Mouse (Mus musculus): Measurements from ENCODE around the gene Irx4. TPM values are rescaled to one million over a fixed set of nuclear protein-coding genes. Genes with fewer than 3 reads are reported as not detected.

Irx4 gene
- polyA plus RNA-seq, 1 experiment from 2014 or later, result 39.4 TPM

DNA sequence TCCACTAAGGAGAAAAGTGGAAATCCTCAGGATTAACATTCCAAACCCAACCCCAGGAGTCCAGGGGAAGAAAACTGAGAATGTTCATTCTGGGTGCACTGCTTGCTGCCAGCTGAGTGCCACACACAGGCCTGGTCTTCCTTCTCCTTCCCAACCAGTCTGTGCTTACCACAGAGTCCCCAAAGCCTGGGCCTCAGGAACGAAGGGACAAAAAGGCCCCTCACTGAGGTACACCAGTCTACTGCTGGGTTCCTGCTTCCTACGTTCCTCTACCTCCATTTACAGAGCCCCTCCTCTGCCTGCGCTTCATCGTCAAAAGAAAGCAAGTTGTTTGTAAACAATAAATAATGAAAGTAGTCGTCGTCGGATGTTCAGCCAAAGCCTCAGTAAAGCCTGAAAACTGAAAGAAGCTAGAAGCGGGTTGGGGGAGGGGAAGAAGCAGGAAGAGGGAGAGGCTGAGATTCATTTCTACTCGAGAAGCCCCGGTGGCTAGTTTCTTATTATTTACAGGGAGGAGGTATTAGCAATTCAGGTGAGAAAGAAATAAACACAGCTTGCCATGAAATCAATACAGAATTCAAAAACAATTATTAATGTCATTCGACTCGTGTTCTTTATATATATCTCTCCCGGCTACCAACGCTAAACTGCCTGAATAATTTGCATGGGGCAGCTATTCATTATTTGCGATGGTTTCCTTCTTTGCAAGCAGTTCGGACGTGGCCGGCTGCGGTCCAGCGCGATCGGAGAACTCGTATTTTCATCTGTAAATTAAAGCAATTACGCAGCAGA, 2.3 kb downstream of the Irx4 start:
- Histone ChIP-seq H3K9me3 (no peaks in the 10 kb centered on the region), H3K27ac (peak overlapping the region; percentile 93), H3K36me3 (peaks cover 15% of the 10 kb centered on the region), H3K4me1 (peaks cover 68% of the 10 kb centered on the region), H3K27me3 (ENCODE audit: insufficient read depth, poor library complexity, severe bottlenecking) (peaks cover 100% of the 10 kb centered on the region), H3K4me3 (peak overlapping the region; percentile 73)
- 2% methylated on average over 24 of the region's 24 CpGs for WGBS
- DNase-seq (ENCODE audit: low spot score), result no peak

DNA sequence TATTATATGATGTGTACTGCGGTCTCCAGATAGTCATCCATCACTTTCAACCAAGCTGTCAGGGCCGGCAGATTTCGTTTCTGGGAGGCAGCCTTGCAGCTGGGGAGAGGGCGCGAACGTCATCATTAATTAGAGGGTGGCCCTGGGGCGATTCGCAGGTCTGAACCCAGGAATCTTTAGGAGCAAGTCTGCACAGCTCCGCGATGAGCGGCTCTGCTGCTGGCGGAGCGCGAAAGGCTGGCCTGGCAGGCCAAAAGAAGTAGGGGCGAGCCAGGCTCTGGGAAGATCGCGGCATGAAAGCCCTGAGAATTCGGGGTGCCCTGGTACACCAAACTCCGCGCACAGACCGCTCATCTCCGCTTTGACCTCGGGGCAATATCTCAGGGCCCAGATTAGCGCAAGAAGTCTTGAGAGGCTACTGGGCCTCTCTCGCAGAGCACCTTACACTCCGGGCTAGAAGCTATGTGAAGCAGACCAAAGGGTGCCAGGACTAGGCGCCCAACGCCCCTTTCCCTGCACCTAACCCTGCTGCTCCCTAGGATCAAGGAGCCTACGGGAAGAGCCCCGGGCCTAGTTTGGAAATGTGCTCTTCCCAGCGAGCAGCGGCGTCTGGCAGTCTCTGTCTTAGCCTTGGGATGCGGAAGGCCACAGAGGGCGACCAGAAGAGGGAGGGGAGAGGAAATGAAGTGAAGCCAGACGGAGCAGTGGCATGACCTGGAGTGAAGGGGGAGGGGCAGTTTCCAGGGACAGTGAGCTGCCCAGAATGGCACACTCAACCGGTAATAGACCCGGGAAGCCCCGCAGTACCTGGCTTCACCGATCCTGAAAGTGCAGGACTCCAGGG, 3.1 kb downstream of the Irx4 start:
- Histone ChIP-seq H3K36me3 (peaks cover 20% of the 10 kb centered on the region), H3K27me3 (ENCODE audit: insufficient read depth, poor library complexity, severe bottlenecking) (peaks cover 100% of the 10 kb centered on the region), H3K27ac (peak overlapping the region; percentile 93), H3K4me1 (peaks cover 68% of the 10 kb centered on the region), H3K4me3 (peak overlapping the region; percentile 73), H3K9me3 (no peaks in the 10 kb centered on the region)
- WGBS, result under 1% methylated on average over 40 of the region's 40 CpGs
- DNase-seq (ENCODE audit: low spot score), result peak; percentile 84

DNA sequence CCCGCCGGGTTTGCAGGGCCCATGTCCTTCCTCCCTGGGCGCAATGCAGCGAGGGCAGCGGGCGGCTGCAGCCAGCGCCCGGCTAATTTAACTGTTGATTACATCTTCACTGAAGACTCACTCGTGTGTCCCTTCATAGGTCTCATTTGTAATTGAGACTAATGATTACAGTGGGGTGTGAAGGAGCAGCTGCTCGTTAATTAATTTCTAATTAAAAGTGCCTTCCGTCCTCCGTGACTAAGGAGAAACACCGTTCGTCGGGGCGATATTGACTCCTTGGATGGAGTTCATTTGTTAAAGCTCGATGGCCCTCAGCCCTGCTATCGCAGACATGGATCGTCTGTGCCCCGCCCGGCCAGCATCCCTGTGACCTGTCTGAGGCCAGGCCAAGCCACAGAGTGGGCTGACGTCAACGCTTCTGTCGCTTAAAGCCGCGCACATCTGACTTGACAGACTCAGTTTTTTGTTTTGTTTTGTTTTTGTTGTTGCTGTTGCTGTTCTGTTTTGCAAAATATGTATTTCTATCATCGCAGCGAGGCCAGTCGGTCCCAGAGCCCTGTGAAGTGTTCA, 4.0 kb downstream of the Irx4 start:
- 3% methylated on average over 29 of the region's 29 CpGs for WGBS
- Histone ChIP-seq H3K4me3 (peak overlapping the region; percentile 73), H3K36me3 (peaks cover 23% of the 10 kb centered on the region), H3K9me3 (no peaks in the 10 kb centered on the region), H3K27me3 (ENCODE audit: insufficient read depth, poor library complexity, severe bottlenecking) (peaks cover 100% of the 10 kb centered on the region), H3K27ac (peak overlapping the region; percentile 93), H3K4me1 (peaks cover 69% of the 10 kb centered on the region)
- no peak for DNase-seq (ENCODE audit: low spot score)

DNA sequence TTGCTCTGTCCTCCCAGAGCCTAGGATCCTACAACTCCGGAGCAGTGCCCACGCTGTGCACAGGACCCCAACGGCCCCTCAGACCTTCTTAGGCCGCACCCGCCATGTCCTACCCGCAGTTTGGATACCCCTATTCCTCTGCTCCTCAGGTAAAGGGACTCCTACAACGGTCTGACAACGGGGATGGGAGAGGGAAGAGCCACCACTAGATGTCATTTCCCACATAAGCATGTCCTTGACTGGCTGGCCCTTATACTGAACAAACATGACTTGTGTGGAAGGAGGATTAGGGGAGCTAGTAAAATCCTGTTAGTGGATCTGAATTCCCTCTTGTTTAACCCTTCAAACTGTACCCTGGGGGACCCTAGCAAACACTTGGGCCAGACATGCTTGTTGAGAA, 4.6 kb downstream of the Irx4 start:
- WGBS, result 11% methylated on average over 8 of the region's 8 CpGs

DNA sequence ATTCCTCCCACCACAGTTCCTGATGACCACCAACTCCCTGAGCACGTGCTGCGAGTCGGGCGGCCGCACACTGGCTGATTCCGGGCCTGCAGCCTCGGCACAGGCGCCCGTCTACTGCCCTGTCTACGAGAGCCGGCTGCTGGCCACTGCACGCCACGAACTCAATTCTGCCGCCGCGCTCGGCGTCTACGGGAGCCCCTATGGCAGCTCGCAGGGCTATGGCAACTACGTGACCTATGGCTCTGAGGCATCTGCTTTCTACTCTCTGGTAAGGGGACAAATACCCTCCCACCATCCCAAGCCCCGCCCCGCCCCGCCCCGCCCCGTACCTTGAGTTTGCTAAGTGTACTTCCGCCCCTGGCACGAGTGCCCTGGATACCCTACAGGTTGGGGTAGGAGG, 5.2 kb downstream of the Irx4 start:
- Histone ChIP-seq H3K27me3 (ENCODE audit: insufficient read depth, poor library complexity, severe bottlenecking) (peaks cover 100% of the 10 kb centered on the region), H3K9me3 (no peaks in the 10 kb centered on the region), H3K4me3 (peak overlapping the region; percentile 73), H3K36me3 (peaks cover 25% of the 10 kb centered on the region), H3K27ac (peak overlapping the region; percentile 93), H3K4me1 (peaks cover 71% of the 10 kb centered on the region)
- DNase-seq (ENCODE audit: low spot score), result no peak
- 2% methylated on average over 28 of the region's 28 CpGs for WGBS

More for the DNA sequence above, 4.6 kb downstream of the Irx4 start:
- H3K4me3 ChIP-seq, result peak overlapping the region; percentile 73
- H3K36me3 ChIP-seq, result peaks cover 24% of the 10 kb centered on the region
- no peaks in the 10 kb centered on the region for H3K9me3 ChIP-seq
- peaks cover 69% of the 10 kb centered on the region for H3K4me1 ChIP-seq
- no peak for DNase-seq (ENCODE audit: low spot score)
- H3K27ac ChIP-seq, result peak overlapping the region; percentile 93
- peaks cover 100% of the 10 kb centered on the region for H3K27me3 ChIP-seq (ENCODE audit: insufficient read depth, poor library complexity, severe bottlenecking)

DNA sequence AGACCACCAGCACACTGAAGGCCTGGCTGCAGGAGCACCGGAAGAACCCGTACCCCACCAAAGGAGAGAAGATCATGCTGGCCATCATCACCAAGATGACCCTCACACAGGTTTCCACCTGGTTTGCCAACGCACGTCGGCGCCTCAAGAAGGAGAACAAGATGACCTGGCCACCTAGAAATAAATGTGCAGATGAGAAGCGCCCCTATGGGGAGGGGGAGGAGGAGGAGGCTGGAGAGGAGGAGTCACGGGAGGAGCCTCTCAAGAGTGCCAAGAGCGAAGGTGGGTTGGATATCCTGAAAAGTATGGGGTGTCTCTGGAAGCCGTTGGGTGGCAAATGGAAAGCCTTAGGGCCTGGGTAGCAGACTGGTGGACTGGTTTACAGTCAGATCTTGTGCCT, 7.3 kb downstream of the Irx4 start:
- Histone ChIP-seq H3K4me1 (peaks cover 86% of the 10 kb centered on the region), H3K27ac (peak overlapping the region; percentile 82; the same call in 1 of the 2 replicates), H3K4me3 (peak overlapping the region; percentile 41), H3K36me3 (peaks cover 25% of the 10 kb centered on the region), H3K27me3 (ENCODE audit: insufficient read depth, poor library complexity, severe bottlenecking) (peaks cover 99% of the 10 kb centered on the region), H3K9me3 (no peaks in the 10 kb centered on the region)
- WGBS, result 14% methylated on average over 10 of the region's 10 CpGs
- DNase-seq (ENCODE audit: low spot score), result no peak

DNA sequence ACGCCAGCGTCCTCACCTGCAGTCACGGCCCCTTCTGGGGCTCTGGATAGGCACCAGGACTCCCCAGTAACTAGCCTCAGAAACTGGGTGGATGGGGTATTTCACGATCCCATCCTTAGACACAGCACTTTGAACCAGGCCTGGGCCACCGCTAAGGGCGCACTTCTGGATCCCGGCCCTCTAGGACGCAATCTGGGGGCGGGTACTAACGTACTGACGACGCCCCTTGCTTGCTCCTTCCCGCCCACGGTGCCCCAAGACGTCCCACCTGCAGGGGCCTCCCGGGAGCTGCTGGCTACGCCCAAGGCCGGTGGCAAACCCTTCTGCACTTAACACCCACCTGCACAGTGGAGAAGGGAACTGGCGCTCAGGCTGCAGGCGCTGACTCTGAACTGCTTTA, 8.4 kb downstream of the Irx4 start:
- Histone ChIP-seq H3K27ac (peak overlapping the region; percentile 82), H3K36me3 (peaks cover 25% of the 10 kb centered on the region), H3K9me3 (no peaks in the 10 kb centered on the region), H3K27me3 (ENCODE audit: insufficient read depth, poor library complexity, severe bottlenecking) (peaks cover 99% of the 10 kb centered on the region), H3K4me1 (peaks cover 91% of the 10 kb centered on the region), H3K4me3 (peak overlapping the region; percentile 42)
- DNase-seq (ENCODE audit: low spot score), result no peak
- 3% methylated on average over 20 of the region's 20 CpGs for WGBS

DNA sequence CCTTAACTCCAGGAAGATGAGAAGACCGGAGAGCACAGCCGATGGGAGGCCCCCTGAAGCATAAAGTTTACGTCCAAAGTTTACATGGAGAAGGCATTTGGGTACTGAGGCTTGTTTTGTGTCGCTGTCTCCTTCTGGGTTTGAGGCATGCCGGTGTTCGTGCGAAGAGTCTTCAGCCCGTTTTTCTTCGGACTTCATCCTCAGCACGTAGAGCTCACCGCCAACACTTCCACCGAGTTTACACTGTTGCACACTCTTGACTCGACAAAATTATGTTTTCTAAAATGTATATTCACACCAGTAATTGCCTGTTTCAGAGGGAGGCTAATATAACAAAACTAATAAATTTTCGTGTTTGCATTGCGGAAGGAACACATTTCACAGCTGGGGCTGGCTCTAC, 9.0 kb downstream of the Irx4 start:
- Histone ChIP-seq H3K36me3 (peaks cover 25% of the 10 kb centered on the region), H3K4me1 (peaks cover 92% of the 10 kb centered on the region), H3K9me3 (no peaks in the 10 kb centered on the region), H3K27me3 (ENCODE audit: insufficient read depth, poor library complexity, severe bottlenecking) (peaks cover 99% of the 10 kb centered on the region), H3K4me3 (no peak overlapping the region), H3K27ac (peak overlapping the region; percentile 82)
- DNase-seq (ENCODE audit: low spot score), result no peak
- WGBS, result 25% methylated on average over 15 of the region's 15 CpGs

DNA sequence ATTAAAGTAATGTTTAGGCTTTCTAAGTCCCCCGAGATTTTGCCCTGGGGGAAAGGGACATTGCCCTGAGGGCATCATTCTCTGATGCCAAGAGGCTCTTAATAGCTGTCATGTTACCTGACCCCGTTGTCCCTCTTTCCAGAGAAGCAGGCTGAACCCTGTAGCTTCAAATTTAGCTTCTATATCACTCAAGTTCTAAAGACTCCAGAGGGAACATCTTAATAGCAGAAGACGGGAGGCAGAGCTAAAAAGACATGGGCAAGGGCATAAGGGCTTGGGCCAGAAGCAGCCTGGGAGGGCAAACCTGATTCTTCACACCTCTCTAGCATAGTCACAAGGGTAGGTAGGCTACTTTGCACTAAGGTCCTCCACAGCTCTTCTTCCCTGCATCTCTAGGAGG, 9.6 kb downstream of the Irx4 start:
- DNase-seq (ENCODE audit: low spot score), result no peak
- Histone ChIP-seq H3K4me1 (peaks cover 95% of the 10 kb centered on the region), H3K9me3 (no peaks in the 10 kb centered on the region), H3K27me3 (ENCODE audit: insufficient read depth, poor library complexity, severe bottlenecking) (peaks cover 99% of the 10 kb centered on the region), H3K27ac (peak overlapping the region; percentile 89), H3K36me3 (peaks cover 25% of the 10 kb centered on the region), H3K4me3 (no peak overlapping the region)
- WGBS, result 17% methylated on average over 3 of the region's 3 CpGs

DNA sequence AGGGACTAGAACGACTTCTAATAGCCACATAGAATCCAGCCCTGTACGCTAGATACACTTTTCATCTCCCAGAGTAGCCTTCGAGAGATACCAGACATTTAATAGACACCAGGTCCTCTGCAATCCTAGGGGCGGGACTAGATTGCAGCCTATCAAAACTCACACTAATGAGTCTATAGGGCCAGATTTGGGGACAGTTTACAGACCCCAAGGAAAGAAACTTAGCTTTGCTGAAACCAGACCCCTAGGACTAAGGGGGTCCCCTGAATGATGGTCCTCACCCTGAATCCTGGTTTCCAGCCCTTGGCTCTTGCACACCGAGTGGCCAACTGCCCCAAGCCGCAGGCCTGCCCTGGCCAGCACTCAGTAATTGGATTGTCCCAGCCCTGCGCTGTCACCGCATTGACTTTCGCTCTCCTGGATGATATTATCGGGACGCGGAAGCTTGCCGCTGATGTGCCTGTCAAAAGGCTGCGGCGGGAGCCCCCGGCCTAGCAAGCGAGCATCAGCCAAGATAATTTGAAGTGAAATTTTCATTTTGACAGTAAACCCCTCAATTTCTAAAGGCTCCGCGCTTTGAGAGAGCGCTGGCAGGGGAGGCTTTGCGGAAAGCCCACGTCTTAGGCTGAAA, 10.3 kb downstream of the Irx4 start:
- whole genome bisulfite sequencing, result 4% methylated on average over 22 of the region's 22 CpGs
- Histone ChIP-seq H3K9me3 (no peaks in the 10 kb centered on the region), H3K4me3 (peak overlapping the region; percentile 52), H3K36me3 (peaks cover 25% of the 10 kb centered on the region), H3K27ac (peak overlapping the region; percentile 89), H3K27me3 (ENCODE audit: insufficient read depth, poor library complexity, severe bottlenecking) (peaks cover 99% of the 10 kb centered on the region), H3K4me1 (peaks cover 93% of the 10 kb centered on the region)
- DNase-seq (ENCODE audit: low spot score), result no peak

DNA sequence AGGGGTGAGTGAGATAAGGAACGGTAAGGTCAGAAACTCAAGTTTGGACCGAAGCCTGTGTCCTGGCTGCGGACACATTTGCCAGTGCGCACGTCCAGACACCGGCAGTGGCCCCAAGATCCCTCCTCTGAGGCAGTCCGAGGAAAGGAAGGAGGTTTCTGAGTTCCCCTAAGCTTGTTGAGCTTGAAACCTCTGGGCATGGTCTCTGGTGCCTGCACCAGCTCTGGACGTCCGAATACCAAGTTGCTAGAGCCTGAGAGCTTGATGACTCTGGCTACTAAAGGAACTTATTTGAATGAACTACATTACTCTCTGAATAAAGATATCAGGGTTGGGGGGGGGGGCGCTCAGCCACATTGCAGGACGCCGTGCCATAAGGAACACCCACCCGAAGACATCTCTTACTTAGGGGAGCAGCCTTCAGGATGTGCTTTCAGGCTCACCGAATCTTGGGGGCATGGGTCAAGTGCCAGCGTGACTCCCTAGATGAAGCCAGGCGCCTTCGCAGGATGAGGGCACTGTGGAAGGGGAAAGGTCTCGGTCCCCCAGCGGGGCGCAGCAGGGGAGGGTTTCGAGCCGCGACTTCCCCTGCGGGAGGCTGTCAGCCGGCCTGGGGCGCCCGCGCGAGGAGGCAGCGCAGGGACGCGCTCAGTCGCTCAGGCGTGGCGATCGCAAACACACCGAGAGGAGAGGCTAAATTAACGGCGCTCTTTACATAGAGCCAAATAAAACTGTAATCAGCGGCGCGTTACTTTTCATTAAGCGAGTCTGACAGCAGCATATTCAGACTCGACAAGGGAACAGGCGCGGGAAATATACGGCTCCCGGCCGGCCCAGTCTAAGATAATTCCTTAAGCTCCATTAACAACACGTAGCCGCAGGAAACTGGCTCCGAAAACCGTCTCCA, 11.3 kb downstream of the Irx4 start:
- peaks cover 96% of the 10 kb centered on the region for H3K27me3 ChIP-seq (ENCODE audit: insufficient read depth, poor library complexity, severe bottlenecking)
- peak overlapping the region; percentile 52 for H3K4me3 ChIP-seq
- peaks cover 19% of the 10 kb centered on the region for H3K36me3 ChIP-seq
- H3K9me3 ChIP-seq, result no peaks in the 10 kb centered on the region
- no peak for DNase-seq (ENCODE audit: low spot score)
- WGBS, result 1% methylated on average over 53 of the region's 53 CpGs
- peak overlapping the region; percentile 89 for H3K27ac ChIP-seq
- H3K4me1 ChIP-seq, result peaks cover 91% of the 10 kb centered on the region
